ENCODE assay signal across 26 mouse cellular contexts in the genomic region with DNA sequence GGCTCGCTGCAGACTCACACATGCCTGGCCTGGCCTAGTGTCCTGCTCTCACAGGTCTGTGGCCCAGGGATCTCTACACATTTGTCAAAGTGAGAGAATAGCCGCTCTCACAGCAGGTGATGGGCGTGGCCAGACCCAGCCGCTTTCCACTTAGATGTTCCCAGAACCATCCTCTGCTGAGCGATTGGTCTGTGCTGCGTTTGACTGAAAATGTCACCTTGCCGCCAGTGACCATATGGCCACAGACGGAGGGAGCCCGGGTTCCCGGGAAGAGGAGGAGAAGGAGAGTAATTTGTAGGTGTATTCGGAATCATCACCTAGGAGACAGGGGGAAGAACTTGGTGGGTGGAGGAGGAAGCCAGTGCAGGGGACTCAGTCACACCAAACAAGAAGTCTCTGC. TPM values are rescaled to one million over a fixed set of nuclear protein-coding genes. Genes with fewer than 3 reads are reported as not detected.
A peak's percentile ranks its signal among the peaks of the same experiment; 100 is the strongest.
DNase-seq lines count a peak whose midpoint lies in the region; ATAC-seq lines count a peak whose summit lies in the region.
"Had no signal": no experiment of that assay in that cellular context is flagged by ENCODE, and none has a peak within 500 bp of the region (broad histone marks: within the 10 kb centered on the region; RNA-seq: fewer than 3 reads in every experiment).

No protein-coding gene starts in this region.

- H3K4me1 ChIP-seq in liver, embryonic 12.5 days, result peaks cover 35% of the 10 kb centered on the region

- no peak overlapping the region for H3K27ac ChIP-seq in liver, embryonic 12.5 days
- H3K27ac ChIP-seq: embryonic facial prominence, embryonic 15.5 days; forebrain, embryonic 10.5 days; forebrain, embryonic 15.5 days; hindbrain, embryonic 12.5 days had no signal

- ATAC-seq in liver, embryonic 12.5 days, result 0 out of 2 replicates have a peak, but pooled peaks have one; percentile 16
- no peak for ATAC-seq in megakaryocyte, adult 5-6 weeks (ENCODE audit: poor library complexity, severe bottlenecking)
- ATAC-seq: forebrain, embryonic 15.5 days; hindbrain, embryonic 16.5 days; Patski had no signal

- H3K4me2 ChIP-seq in liver, embryonic 12.5 days, result no peak overlapping the region
- H3K4me2 ChIP-seq: embryonic facial prominence, embryonic 15.5 days; forebrain, embryonic 15.5 days; hindbrain, embryonic 12.5 days had no signal

- DNase-seq in gastrocnemius, postnatal 14 days, result peak; percentile 2
- DNase-seq in gastrocnemius, postnatal 10 days, result no peak
- DNase-seq in liver, result no peak
- peak; percentile 4 for DNase-seq in urinary bladder, adult 2 months (ENCODE audit: low spot score)
- no peak for DNase-seq in urinary bladder, postnatal 14 days (ENCODE audit: low spot score)
- DNase-seq in left cerebral cortex, adult 9 months (ENCODE audit: low spot score in 2 of 2), result no peak
- DNase-seq: adrenal gland, adult 8-10 months; cerebellum, adult 11 months; cerebellum, adult 8-10 months; embryo, embryonic 11 days; gastrocnemius, postnatal 25 days; heart, postnatal 10 days; heart, postnatal 4 days had no signal

- WGBS in liver, embryonic 12.5 days (ENCODE audit: insufficient replicate concordance), result 46% methylated on average over 11 of the region's 11 CpGs

- H3K27me3 ChIP-seq in liver, embryonic 12.5 days (replicated peaks), result peaks cover 69% of the 10 kb centered on the region
- H3K27me3 ChIP-seq: forebrain, embryonic 15.5 days; Patski had no signal

- H3K36me3 ChIP-seq in liver, embryonic 12.5 days, result no peaks in the 10 kb centered on the region
- H3K36me3 ChIP-seq: embryonic facial prominence, embryonic 15.5 days; forebrain, embryonic 10.5 days; forebrain, embryonic 15.5 days; hindbrain, embryonic 12.5 days had no signal

- H3K4me3 ChIP-seq in liver, embryonic 12.5 days, result no peak overlapping the region
- H3K4me3 ChIP-seq: embryonic facial prominence, embryonic 15.5 days; erythroblast, embryonic 14.5 days; forebrain, embryonic 10.5 days; forebrain, embryonic 15.5 days; hindbrain, embryonic 12.5 days had no signal

- intact Hi-C loops in gastrocnemius, postnatal 14 days (cut with DNase I; ENCODE audit: low total_unique reads), result no loop called here

- H3K9ac ChIP-seq in liver, embryonic 12.5 days, result no peak overlapping the region
- H3K9ac ChIP-seq: embryonic facial prominence, embryonic 15.5 days; forebrain, embryonic 15.5 days; hindbrain, embryonic 12.5 days had no signal

- H3K9me3 ChIP-seq in liver, embryonic 12.5 days (replicated peaks), result no peaks in the 10 kb centered on the region
- H3K9me3 ChIP-seq: forebrain, embryonic 15.5 days had no signal

RNA-seq across cellular contexts. Expression of a gene that starts 27.4 kb away (rescaled TPM):
- total RNA-seq in gastrocnemius, postnatal 14 days (2021), result under 1 TPM; 0.07 to 0.08 TPM
- under 1 TPM in 1 of 2 experiments, not detected in 1; 0.09 TPM for total RNA-seq in gastrocnemius, postnatal 10 days (2021)
- polyA plus RNA-seq in liver, embryonic 12.5 days (2016; fragmentation: Nextera tagmentation; extraction: Ambion mirVana), result 0.10 TPM in 1 of 2 replicates, not detected in the other
- polyA plus RNA-seq in urinary bladder, adult 2 months (2012; rRNA removed), result 1.0 and 1.2 TPM in 2 replicates
- not detected in 2 replicates for total RNA-seq in megakaryocyte, adult 5-6 weeks (2015)
- not detected in 2 replicates for total RNA-seq in megakaryocyte, adult 5-6 weeks (2017)
- total RNA-seq: adrenal gland, adult 8-10 months; adrenal gland, postnatal 4 days; common myeloid progenitor, adult 5-6 weeks; granulocyte monocyte progenitor cell, adult 5-6 weeks; heart, adult 8-10 months; heart, postnatal 10 days; heart, postnatal 4 days had no signal
- polyA plus RNA-seq: erythroblast, embryonic 14.5 days; forebrain, embryonic 15.5 days; hindbrain, embryonic 16.5 days had no signal

RNA-seq across cellular contexts. Expression of a gene that starts 33.1 kb away (rescaled TPM):
- total RNA-seq in gastrocnemius, postnatal 14 days (2021), result 100 to 1,000 TPM; 101 to 150 TPM
- total RNA-seq in gastrocnemius, postnatal 10 days (2021), result 100 to 1,000 TPM in 1 of 2 experiments, 10 to 100 TPM in 1; 96.8 to 105 TPM
- polyA plus RNA-seq in liver, embryonic 12.5 days (2016; fragmentation: Nextera tagmentation; extraction: Ambion mirVana), result 2.5 and 3.7 TPM in 2 replicates
- polyA plus RNA-seq in urinary bladder, adult 2 months (2012; rRNA removed), result 1.7 and 1.8 TPM in 2 replicates
- total RNA-seq in megakaryocyte, adult 5-6 weeks (2015), result 53.2 and 54.0 TPM in 2 replicates
- total RNA-seq in megakaryocyte, adult 5-6 weeks (2017), result 53.5 and 56.7 TPM in 2 replicates

Comparison
In these comparisons a context has a peak if more than half of its experiments do, and no peak if none do; other contexts are left out.
1. DNase-seq: peak in gastrocnemius, postnatal 14 days (single experiment) and urinary bladder, adult 2 months (single experiment); none in gastrocnemius, postnatal 10 days (single experiment), liver (single experiment), urinary bladder, postnatal 14 days (single experiment) and left cerebral cortex, adult 9 months (0 of 2).